Mouse (Mus musculus) cerebellum, adult 9-11 months (tissue): ENCODE measurements around the gene Suds3.
A peak's percentile ranks its signal among the peaks of the same experiment; 100 is the strongest.

ENCODE experiments used
- DNase-seq: peaks from one replicate; pipeline ENCODE4 v3.0.0; 2022

Gene Suds3

DNA sequence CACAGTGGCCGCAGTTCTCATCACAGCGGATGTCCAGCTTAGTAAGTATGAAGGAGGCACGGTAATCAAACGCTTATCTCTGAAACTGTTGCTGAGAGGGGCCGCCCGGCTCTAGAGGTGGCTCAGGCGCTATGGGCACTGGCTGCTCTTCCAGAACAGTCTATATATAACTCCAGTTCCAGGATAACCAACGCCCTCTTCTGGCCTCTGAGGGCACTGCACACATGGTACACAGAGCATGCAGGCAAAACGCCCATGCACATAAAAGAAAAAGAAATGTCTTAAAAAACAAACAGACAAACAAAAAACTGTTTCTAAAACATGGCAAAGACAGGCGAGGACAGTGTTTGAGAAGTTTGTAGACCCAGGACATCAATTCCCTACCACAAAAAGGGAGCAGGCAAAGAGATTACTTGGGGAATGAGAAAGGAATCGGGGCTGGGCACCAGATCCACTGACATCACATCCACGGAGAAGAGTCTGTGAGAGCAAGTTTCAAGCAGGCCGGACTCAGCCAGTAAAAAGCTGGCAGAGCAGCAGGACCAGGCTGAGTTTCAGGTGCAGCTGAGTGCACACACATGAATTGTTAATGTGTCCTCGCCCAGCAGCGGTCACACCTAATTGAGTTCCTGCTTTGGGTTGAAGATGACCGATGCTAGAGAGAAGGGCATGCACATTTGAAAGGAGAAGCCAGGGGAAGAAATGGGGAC, 4.7 kb downstream of the Suds3 start:
- DNase-seq = no peak

- DNase-seq = peak; percentile 25
Observed at GRCm38 (mm10) chr5:117109522-117109921, 6.4 kb downstream of the Suds3 start.

- no peak for DNase-seq
Observed at GRCm38 (mm10) chr5:117108731-117109130, 7.2 kb downstream of the Suds3 start.

GRCm38 (mm10) chr5:117108292-117108691, 7.6 kb downstream of the Suds3 start:
- no peak for DNase-seq

DNA sequence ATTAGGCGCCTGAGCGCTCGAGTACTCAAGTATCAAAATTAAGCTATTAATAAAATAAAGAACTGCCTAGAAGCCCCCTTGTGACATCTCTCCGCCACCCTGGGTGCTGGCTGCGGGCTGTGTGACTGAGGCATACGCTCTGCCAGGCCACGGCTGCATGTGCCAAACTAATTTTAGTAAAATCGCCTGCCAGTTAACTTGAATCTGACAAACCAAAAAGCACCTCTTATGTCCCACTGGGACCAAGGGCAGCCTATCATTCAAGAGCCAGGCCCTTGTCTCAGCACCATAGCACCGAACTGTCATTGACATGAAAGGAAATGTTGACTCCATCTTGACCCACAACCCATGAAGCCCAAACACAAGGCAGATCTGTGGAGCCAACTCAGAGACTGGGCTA, 10.2 kb downstream of the Suds3 start:
- DNase-seq = no peak

GRCm38 (mm10) chr5:117104329-117104728, 11.6 kb downstream of the Suds3 start:
- DNase-seq = peak; percentile 48

- peak; percentile 79 for DNase-seq
Observed at GRCm38 (mm10) chr5:117103194-117103929, 12.6 kb downstream of the Suds3 start.

DNA sequence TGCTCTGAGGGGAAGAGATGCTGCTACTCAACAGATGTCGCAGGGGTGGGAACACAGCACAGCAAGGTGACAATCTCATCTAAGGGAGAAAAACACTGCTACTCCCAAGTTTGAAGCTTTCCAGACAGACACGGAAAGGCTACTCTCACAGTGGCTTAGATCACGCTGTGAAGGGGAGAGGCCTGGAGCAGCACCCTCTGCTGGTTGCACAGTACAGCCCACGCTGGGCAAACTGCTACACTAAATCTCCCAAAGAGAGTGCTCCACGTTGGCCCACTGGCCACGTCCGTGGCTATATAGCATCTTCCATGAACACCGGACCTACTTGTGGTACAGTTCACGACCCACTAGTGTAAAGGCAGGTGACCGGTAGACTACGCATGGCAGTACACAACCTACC, 16.2 kb downstream of the Suds3 start:
- peak; percentile 21 for DNase-seq

GRCm38 (mm10) chr5:117099008-117099407, 16.9 kb downstream of the Suds3 start:
- DNase-seq = no peak

GRCm38 (mm10) chr5:117096716-117097115, 19.2 kb downstream of the Suds3 start:
- peak; percentile 67 for DNase-seq

- DNase-seq = peak; percentile 63
Observed at GRCm38 (mm10) chr5:117094431-117094830, 21.5 kb downstream of the Suds3 start.

DNA sequence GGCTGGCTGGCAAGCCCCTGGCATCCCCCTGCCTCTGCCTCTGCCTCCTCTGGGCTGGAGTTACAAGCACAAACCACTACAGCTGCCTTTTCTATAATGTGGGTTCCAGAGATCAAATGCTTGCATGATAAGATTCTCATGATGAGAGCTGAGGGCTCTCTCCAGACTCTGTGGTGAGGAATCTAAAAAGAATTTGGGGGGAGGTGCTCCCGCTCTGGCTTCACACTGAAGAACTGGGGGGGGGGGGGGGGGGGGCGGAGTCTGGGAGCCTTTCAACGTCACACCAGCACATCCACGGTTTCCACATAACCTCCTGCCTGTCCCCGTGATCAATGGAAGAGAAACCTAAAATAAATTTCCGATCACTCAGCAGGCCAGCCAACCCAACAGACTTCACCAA, 26.1 kb downstream of the Suds3 start:
- DNase-seq = no peak

DNA sequence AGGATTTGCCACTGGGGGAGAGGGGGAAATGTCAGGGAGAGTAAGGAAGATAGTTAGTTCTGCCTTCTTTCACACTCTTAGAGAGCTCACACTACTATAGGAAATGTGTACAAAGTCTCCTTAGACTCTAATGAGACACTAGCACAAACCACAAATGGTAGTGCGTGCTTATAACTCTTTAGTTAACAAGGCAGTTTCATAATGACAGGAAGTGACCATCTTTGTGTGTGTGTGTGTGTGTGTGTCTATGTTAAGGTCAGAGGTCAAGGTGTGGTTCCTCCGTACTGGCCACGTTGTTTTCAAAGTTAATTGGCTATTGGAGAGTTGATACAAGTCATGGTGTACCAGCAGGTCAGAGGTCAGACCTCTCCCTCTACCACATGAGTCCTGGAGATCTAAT, 26.8 kb downstream of the Suds3 start:
- no peak for DNase-seq

- DNase-seq = peak; percentile 27
Observed at GRCm38 (mm10) chr5:117087718-117088117, 28.2 kb downstream of the Suds3 start.

DNA sequence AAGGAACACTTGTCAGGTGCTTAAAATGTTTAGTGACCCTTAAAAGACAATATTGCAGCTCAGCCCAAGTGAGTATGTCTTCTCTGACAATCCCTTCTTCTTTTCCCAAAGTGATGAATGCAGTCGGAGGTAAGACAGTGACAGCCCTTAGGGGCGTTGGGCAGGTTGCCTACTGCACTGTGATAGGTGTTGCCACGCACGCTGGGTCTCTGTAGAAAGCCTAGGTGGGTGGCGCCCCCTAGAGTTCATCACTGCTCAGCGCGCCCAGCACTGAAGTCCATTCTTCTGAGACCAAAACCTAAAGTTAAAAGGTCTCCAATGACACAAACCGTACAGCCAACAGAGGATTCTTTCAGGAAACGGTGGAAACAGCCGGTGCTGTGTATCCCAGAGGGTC, 46.4 kb downstream of the Suds3 start:
- peak; percentile 83 for DNase-seq

DNA sequence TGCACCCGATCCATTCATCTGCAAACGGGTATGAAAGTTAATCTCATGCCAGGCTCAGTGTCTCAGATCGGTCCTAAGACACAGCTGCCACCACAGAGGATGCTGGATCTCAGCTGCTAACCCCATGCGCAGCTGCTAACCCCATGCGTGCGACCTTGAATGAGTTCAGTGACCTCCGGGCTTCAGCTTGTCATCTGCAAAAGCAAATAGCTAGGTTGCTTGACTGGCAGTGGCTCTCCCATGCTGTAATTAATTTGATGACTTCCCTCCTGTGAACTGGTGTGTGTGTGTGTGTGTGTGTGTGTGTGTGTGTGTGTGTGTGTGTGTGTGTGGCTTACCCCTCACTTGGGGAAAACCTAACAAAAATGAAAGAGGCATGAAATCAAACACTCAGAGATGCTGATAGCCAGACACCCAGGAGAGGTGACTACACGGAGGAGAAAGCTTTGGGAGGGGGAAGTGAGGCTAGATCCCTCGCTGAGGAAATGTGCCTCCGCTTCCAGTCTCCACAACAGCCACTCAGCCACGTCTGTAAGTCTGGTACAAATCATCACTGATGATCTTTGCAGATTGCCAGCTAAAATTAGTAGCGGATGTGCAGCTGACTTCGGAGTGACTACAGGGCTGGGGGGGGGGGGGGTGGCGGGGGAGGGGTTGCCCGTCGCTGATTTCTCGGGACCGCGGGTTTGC, 47.0 kb downstream of the Suds3 start:
- no peak for DNase-seq

DNA sequence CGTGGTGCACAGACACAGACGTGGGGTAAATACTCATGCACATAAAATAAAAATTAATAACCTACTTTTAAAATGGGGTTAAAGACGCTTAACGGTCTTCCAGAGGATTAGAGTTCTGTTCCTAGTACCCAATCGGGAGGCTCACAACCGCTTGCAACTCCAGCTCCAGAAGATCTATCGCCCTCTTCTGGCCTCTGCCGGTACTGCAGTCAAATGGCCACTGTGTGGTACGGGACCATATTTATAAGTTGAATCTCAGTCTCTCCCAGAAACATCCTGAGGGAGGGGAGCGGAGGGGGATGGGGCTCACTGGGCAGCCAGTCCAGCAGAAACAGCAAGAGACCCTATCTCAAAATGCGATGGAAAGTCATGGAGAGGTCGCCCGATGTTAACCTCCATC, 47.7 kb downstream of the Suds3 start:
- no peak for DNase-seq

DNA sequence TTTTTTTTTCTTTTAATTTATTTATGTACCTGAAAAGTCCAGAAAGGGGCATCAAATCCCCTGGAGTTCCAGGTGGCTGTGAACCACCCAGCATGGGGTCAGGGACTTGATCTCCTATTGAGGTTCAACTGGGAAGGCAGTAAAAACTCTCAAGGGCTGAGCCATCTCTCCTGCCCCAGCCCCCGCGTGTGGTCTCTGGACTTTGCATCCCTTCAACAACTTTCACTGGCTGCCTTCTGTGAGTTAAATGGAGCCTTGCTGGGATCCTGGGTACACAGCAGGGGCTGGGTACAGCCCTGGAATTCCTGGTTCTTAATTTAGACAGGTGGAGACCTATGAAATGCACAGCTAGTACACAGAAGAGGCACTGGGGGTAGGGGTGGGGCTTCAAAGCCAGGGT, 54.7 kb downstream of the Suds3 start:
- DNase-seq = peak; percentile 61

GRCm38 (mm10) chr5:117060484-117061130, 55.3 kb downstream of the Suds3 start:
- peak; percentile 92 for DNase-seq

DNA sequence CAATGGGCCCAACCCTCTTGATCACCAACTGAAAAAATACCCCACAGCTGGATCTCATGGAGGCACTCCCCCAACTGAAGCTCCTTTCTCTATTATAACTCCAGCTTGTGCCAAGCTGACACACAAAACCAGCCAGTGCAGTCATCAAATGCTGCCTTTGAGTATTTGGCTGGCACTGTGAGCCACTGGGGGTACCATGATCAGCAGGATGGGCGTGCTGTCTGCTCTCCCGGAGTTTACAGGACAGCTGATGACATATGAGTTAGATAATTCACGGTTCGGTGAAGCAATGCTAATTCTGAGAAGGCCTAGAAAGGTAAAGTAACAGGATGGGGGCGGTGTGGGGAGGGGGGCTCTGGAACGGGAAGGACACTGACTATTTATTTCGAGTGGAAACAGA, 66.0 kb downstream of the Suds3 start:
- DNase-seq = no peak

- peak; percentile 77 for DNase-seq
Observed at GRCm38 (mm10) chr5:117045101-117045500, 70.8 kb downstream of the Suds3 start.

GRCm38 (mm10) chr5:117042661-117043060, 73.3 kb downstream of the Suds3 start:
- DNase-seq = no peak
